Mouse (Mus musculus): ENCODE measurements at regions not wholly inside any gene's neighbourhood (a gene's known extent, or its start where the extent isn't known, plus 50 kb on each side); places are given as distances from the start of the nearest gene placed in this dataset.

GRCm38 (mm10) chr19:49396257-49396656 is 1190.4 kb downstream of the Sorcs3 start:
- no peak for DNase-seq

- no peak for DNase-seq
Measured at GRCm38 (mm10) chr19:49415326-49415725, 1209.5 kb downstream of the Sorcs3 start.

- DNase-seq, result no peak
Measured at GRCm38 (mm10) chr19:49423059-49423900, 1217.5 kb downstream of the Sorcs3 start.
